Mouse (Mus musculus) kidney, postnatal 0 days (tissue): ENCODE measurements around the gene Ugp2. TPM values are rescaled to one million over a fixed set of nuclear protein-coding genes. Genes with fewer than 3 reads are reported as not detected.

Experiments used
- ATAC-seq: fragments of 200-750 bp; cut with Nextera tagmentation; replicated peaks from 2 replicates; pipeline ENCODE4 v1.8.0; 2017; ENCODE audit warnings: low read depth, moderate number of reproducible peaks, moderate TSS enrichment, moderate library complexity; ENCODE audit not compliant: low FRiP score
- DNase-seq: peaks from one replicate; pipeline ENCODE4 v3.0.0-alpha.2; 2016; ENCODE audit warnings: low spot score
- H3K27ac ChIP-seq: fragments of 300-500 bp; sonication (generic); 2 replicates; pipeline ENCODE4 v1.5.1; 2014; ENCODE audit warnings: mild to moderate bottlenecking
- H3K27me3 ChIP-seq: fragments of 300-500 bp; sonication (generic); 2 replicates; pipeline ENCODE4 v1.6.1; 2014; ENCODE audit warnings: low read length, mixed read lengths; ENCODE audit not compliant: insufficient read depth
- H3K36me3 ChIP-seq: fragments of 300-500 bp; sonication (generic); 2 replicates; pipeline ENCODE4 v1.6.1; 2014; ENCODE audit warnings: low read length, mixed read lengths; ENCODE audit not compliant: insufficient read depth
- H3K4me1 ChIP-seq: fragments of 300-500 bp; sonication (generic); replicated peaks from 2 replicates; pipeline ENCODE4 v1.6.1; 2014; ENCODE audit warnings: antibody characterized with exemption, low read length, mixed read lengths; ENCODE audit not compliant: insufficient read depth
- H3K4me2 ChIP-seq: fragments of 300-500 bp; sonication (generic); 2 replicates; pipeline ENCODE4 v1.6.1; 2014; ENCODE audit warnings: mild to moderate bottlenecking, low read length, moderate library complexity, mixed read lengths
- H3K4me3 ChIP-seq: fragments of 300-500 bp; sonication (generic); replicated peaks from 2 replicates; pipeline ENCODE4 v1.5.1; 2014; ENCODE audit warnings: low read depth, low read length
- H3K9ac ChIP-seq: fragments of 300-500 bp; sonication (generic); 2 replicates; pipeline ENCODE4 v1.6.1; 2014; ENCODE audit warnings: low read depth, low read length
- H3K9me3 ChIP-seq: fragments of 300-500 bp; sonication (generic); replicated peaks from 2 replicates; pipeline ENCODE4 v1.6.1; 2016; ENCODE audit warnings: low read length, inconsistent platforms, mixed read lengths
- CTCF ChIP-seq: IDR thresholded peaks from 2 replicates; pipeline ENCODE4 v1.5.1; 2016; ENCODE audit warnings: antibody characterized with exemption, low read depth, mild to moderate bottlenecking, moderate library complexity
- WGBS: fragments of 180-500 bp; shearing (Covaris S2); extraction: QIAGEN DNeasy Blood & Tissue Kit; methylation state at CpG from one replicate; pipeline ENCODE4 v1.1.7; 2014; 5-methylcytosine and 5-hydroxymethylcytosine counted together
- polyA plus RNA-seq: library from polyadenylated mRNA; unstranded; fragments of >200 nt; fragmentation: Nextera tagmentation; extraction: Ambion mirVana; gene quantifications from 2 replicates; pipeline ENCODE4 v1.2.1, GENCODE M21; 2015

Ugp2 gene
- polyA plus RNA-seq, 1 experiment from 2014 or later: 90.1 TPM

DNA sequence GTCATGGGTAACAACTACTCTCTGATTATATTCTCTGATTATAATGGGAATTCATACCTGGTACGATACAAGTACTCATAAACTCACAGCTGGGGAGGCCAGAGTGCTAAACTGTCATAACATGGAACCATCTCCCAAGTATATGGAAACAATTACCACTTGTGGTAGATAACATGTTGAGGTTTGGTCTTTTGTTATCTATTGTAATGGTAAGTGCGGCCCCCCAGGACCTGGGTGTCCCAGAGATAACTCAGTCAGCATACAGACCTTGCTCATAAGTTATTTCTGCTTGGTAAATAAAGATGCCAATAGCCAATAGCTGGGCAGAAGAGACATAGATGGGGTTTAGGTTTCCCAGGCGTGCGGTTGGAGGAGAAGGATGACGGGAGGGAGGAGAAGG lies 27.5 kb downstream of the Ugp2 start:
- DNase-seq (no peak), ATAC-seq (no peak)
- H3K9ac ChIP-seq: no peak overlapping the region
- 0 out of 2 replicates have a peak, but pooled peaks cover 6% of the 10 kb centered on the region for H3K36me3 ChIP-seq
- no peaks in the 10 kb centered on the region for H3K9me3 ChIP-seq
- H3K27ac ChIP-seq: no peak overlapping the region
- WGBS: 97% methylated on average over 5 of the region's 5 CpGs
- no peak overlapping the region for H3K4me3 ChIP-seq
- no peaks in the 10 kb centered on the region for H3K4me1 ChIP-seq
- no peak for TF ChIP-seq CTCF
- H3K27me3 ChIP-seq: no peaks in the 10 kb centered on the region
- H3K4me2 ChIP-seq: no peak overlapping the region

DNA sequence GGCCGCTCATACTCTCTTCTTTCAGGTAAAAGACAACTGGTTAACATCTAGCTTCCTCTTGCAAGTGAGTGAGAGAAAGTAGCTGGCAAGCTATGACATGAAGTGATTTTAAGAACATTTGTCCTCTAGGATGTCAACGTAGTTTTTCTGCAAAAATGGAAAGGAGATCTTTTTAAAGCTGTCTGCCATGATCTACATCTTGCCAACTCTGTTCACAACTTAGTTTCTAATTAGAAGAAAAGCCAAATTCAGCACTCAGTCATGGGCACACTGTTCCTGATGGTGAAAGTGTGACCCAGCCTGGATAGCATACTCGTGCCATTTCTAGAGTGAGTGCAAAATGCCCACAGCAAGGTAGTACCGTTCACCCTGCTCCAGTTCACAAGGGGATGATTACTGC lies 31.9 kb downstream of the Ugp2 start:
- Histone ChIP-seq H3K4me1 (no peaks in the 10 kb centered on the region), H3K27ac (no peak overlapping the region), H3K36me3 (0 out of 2 replicates have a peak, but pooled peaks cover 6% of the 10 kb centered on the region), H3K9ac (no peak overlapping the region), H3K9me3 (no peaks in the 10 kb centered on the region), H3K4me3 (no peak overlapping the region), H3K4me2 (no peak overlapping the region), H3K27me3 (no peaks in the 10 kb centered on the region)
- ATAC-seq: no peak
- TF ChIP-seq CTCF: no peak
- WGBS: 63% methylated on average over 4 of the region's 4 CpGs
- DNase-seq: no peak

DNA sequence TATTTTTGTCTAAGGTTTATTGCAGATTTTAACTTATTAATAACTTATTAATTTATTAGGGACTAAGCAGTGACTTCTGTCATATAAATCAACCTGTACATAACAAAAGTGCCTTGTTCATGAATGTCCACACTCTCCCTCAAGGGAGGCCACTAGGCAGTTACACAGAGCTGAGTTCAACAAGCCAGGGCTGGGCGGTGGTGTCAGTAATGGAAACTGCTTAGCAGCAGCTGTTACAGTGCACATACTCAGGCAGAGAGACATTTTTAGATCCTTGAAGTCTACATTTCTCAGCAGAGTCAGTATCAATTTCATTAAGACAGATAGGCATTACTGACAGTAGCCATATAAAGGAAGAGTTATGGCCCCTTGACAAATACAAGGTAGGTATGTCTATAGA lies 33.1 kb downstream of the Ugp2 start:
- no peak overlapping the region for H3K9ac ChIP-seq
- 31% methylated on average over 1 of the region's 1 CpGs for WGBS
- no peak for TF ChIP-seq CTCF

DNA sequence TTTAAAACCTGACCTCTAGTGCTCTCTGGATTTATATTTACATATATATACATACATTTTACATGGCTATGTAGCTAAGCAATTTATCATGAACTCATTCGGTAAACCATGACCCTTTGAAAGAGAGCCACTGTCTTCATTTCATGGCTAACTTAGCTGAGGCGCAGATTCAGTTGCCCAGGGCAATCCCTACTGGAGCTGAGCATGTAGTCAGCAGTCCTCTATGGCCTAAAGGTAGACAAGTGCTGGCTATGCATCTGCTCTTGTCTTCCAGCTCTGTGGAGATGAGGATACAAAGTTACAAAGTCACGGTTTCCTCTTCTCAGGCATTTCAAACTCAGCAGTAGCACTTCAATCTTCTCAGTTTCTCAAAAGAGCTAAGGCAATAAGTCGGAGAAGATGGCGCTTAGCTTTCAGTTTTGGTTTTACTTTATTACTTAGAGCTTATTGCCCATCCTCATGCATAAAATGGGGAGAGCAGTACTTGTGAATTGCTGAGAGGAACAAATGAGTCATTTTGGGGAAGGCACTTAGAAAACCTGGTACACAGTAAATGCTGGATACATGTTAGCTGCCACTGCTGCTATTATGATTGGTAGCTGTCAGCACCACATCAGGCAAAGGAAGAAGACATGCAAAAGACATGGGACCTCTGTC lies 38.2 kb downstream of the Ugp2 start:
- Histone ChIP-seq H3K9me3 (no peaks in the 10 kb centered on the region), H3K4me1 (no peaks in the 10 kb centered on the region), H3K9ac (no peak overlapping the region), H3K36me3 (peaks cover 15% of the 10 kb centered on the region; the same call in 1 of the 2 replicates), H3K4me3 (no peak overlapping the region), H3K4me2 (no peak overlapping the region), H3K27ac (no peak overlapping the region), H3K27me3 (no peaks in the 10 kb centered on the region)
- ATAC-seq (no peak), DNase-seq (no peak)
- WGBS: 97% methylated on average over 5 of the region's 5 CpGs
- TF ChIP-seq CTCF: no peak

More for the DNA sequence above, 33.1 kb downstream of the Ugp2 start:
- Histone ChIP-seq H3K36me3 (no peaks in the 10 kb centered on the region), H3K27ac (no peak overlapping the region), H3K4me1 (no peaks in the 10 kb centered on the region), H3K27me3 (no peaks in the 10 kb centered on the region), H3K4me3 (no peak overlapping the region), H3K4me2 (no peak overlapping the region), H3K9me3 (no peaks in the 10 kb centered on the region)
- DNase-seq (peak; percentile 33), ATAC-seq (no peak)

DNA sequence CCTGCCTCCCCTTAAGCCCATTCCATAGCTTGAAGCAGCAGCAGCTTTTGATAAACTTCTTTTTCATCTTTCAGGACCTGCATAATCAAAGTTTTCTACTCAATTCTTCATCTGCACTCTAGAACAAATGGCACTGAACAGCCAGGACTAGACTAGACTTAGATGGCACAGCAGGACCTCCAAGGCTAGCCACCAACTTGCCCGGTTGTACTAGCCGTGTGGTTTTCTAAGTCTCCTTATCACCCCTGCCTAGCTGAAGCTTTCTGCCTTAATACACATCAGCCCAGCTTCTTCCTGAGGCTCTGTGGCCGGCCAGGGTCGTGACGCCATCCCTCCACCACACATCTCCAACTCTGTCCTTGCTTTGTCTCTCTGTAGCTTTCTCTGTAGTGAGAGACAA lies 42.9 kb downstream of the Ugp2 start:
- Histone ChIP-seq H3K27ac (no peak overlapping the region), H3K36me3 (peaks cover 15% of the 10 kb centered on the region; the same call in 1 of the 2 replicates), H3K4me3 (no peak overlapping the region), H3K27me3 (no peaks in the 10 kb centered on the region), H3K9me3 (no peaks in the 10 kb centered on the region), H3K9ac (no peak overlapping the region), H3K4me1 (no peaks in the 10 kb centered on the region), H3K4me2 (no peak overlapping the region)
- ATAC-seq (no peak), DNase-seq (no peak)
- TF ChIP-seq CTCF: no peak
- WGBS: 92% methylated on average over 5 of the region's 5 CpGs

DNA sequence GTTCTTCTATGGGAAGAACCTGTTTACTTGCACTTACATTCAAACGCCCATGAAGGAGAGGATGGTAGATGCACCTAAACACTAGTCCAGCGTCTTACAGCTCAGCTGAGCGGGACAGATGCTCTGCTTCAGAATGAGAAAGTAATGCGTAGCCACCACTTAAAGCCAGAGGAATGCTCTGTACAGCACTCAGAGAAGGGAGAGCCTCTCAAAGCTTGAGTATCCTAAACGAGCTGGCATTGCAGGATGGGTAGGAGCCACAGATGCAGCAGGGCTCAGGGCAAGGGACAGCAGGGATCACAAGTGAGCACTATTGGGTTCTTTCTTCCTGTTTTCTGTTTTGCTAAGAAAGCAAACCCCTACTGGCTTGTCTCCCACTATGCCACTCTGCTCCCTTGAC lies 43.5 kb downstream of the Ugp2 start:
- no peak for ATAC-seq
- H3K9me3 ChIP-seq: no peaks in the 10 kb centered on the region
- H3K9ac ChIP-seq: no peak overlapping the region
- no peak overlapping the region for H3K4me3 ChIP-seq
- 91% methylated on average over 5 of the region's 5 CpGs for WGBS
- H3K4me1 ChIP-seq: no peaks in the 10 kb centered on the region
- no peaks in the 10 kb centered on the region for H3K27me3 ChIP-seq
- H3K36me3 ChIP-seq: peaks cover 15% of the 10 kb centered on the region; the same call in 1 of the 2 replicates
- TF ChIP-seq CTCF: no peak
- no peak overlapping the region for H3K4me2 ChIP-seq
- H3K27ac ChIP-seq: no peak overlapping the region
- no peak for DNase-seq

DNA sequence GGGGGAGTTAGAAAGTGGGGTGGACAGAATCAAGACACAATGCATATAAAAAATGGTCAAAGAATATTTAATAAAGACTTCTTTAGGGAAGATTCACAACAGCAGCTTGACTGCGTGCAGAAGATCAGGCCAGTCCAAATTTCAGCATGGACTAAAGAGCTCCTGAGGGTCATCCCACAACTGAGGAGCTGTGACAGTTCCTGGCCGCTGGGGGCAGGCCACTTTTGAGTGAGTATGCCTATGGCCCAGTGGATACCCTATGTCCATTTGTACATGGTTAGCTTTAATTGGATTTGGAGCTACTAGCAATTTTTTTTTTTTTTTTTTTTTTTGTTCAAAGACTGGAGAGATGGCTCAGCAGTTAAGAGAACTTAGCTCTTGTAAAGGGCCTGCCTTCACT lies 44.2 kb downstream of the Ugp2 start:
- peak; percentile 12 for DNase-seq
- no peak overlapping the region for H3K9ac ChIP-seq

More for the DNA sequence above, 44.2 kb downstream of the Ugp2 start:
- H3K4me3 ChIP-seq: no peak overlapping the region
- H3K36me3 ChIP-seq: peaks cover 12% of the 10 kb centered on the region; the same call in 1 of the 2 replicates
- no peaks in the 10 kb centered on the region for H3K4me1 ChIP-seq
- peak; percentile 45 for TF ChIP-seq CTCF
- ATAC-seq: 0 out of 2 replicates have a peak, but pooled peaks have one; percentile 65
- no peaks in the 10 kb centered on the region for H3K9me3 ChIP-seq
- WGBS: 81% methylated on average over 2 of the region's 2 CpGs
- no peak overlapping the region for H3K27ac ChIP-seq
- H3K4me2 ChIP-seq: no peak overlapping the region
- H3K27me3 ChIP-seq: no peaks in the 10 kb centered on the region
